Mouse (Mus musculus) thymus, adult 2 months (tissue): ENCODE results near the gene Zfp330.

Source experiments
- CTCF ChIP-seq: fragments of 200-500 bp; IDR thresholded peaks from 2 replicates; pipeline ENCODE4 v1.5.1; 2012; ENCODE audit warnings: mild to moderate bottlenecking, control low read depth, low read length, moderate library complexity, borderline replicate concordance; ENCODE audit not compliant: control insufficient read depth, poor library complexity, insufficient read depth; ENCODE audit errors: extremely low read depth
- POLR2A ChIP-seq: fragments of 200-500 bp; IDR thresholded peaks from 2 replicates; pipeline ENCODE4 v1.6.1; 2012; ENCODE audit warnings: mild to moderate bottlenecking, low read length, control low read depth, moderate library complexity; ENCODE audit not compliant: control insufficient read depth, poor library complexity, insufficient read depth; ENCODE audit errors: extremely low read depth

DNA sequence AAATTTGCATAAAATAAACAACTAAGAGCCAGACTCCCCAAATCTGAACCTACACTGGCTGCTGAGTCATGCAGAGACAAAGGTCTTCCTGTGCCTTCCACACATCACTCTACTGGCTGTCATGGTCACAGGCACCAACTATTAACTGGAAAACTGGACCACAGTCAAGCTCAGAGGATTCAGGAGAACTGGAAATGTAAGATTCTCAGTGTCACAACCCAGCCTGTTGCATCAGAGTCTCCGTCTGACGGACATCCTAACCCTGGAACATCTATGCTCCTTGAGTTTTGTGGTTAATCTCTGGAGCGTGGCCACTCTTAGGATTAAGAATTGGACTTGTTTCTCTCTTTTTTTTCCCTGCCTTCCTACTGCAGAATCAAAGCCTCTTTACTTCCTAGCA, 3.4 kb upstream of the Zfp330 start:
- TF ChIP-seq CTCF: no peak
- no peak for TF ChIP-seq POLR2A
